In the genomic region with DNA sequence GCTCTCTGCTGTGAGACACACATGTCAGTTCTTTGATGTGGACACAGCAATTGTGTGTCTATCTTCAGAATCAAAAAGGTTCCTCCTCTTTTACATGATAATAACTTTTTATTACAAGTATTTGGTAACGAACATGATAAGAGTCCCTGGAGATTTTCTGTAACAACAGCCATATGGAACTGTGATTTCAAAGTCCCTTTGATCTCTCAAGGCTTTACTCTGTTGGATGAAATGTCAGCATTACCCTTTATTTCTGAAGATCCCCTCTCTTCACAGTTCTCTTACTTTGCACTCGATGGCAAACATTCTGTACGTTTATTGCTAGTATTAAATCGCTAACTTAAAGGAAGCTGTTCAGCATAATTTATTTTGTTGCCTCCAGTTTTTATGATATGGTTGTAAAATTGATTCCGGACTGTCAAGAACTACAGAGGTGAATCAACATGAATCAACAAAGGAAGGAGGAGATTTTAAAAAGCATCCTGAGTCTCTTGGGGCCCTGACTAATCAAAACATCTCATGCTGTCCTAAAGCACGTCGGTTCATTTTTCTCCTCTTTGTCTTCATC, we compare ENCODE assay signal across 23 mouse cellular contexts.
DNase-seq lines count a peak whose midpoint lies in the region; ATAC-seq and TF ChIP-seq lines count a peak whose summit lies in the region.
"Had no signal": no experiment of that assay in that cellular context is flagged by ENCODE, and none has a peak within 500 bp of the region (broad histone marks: within the 10 kb centered on the region; RNA-seq: fewer than 3 reads in every experiment).

No protein-coding gene starts in this region.

- H3K9ac ChIP-seq in forebrain, embryonic 15.5 days (replicated peaks): no peak overlapping the region
- H3K9ac ChIP-seq in forebrain, embryonic 13.5 days: no peak overlapping the region
- no peak overlapping the region for H3K9ac ChIP-seq in intestine, embryonic 14.5 days (ENCODE audit: low read length)
- H3K9ac ChIP-seq in intestine, postnatal 0 days (ENCODE audit: low read depth, low read length): no peak overlapping the region
- no peak overlapping the region for H3K9ac ChIP-seq in neural tube, embryonic 13.5 days
- no peak overlapping the region for H3K9ac ChIP-seq in neural tube, embryonic 15.5 days (replicated peaks)
- H3K9ac ChIP-seq: embryonic facial prominence, embryonic 15.5 days; limb, embryonic 12.5 days; liver, embryonic 12.5 days; stomach, embryonic 15.5 days had no signal

- 45% methylated on average over 7 of the region's 7 CpGs for WGBS in forebrain, embryonic 15.5 days
- WGBS in forebrain, embryonic 13.5 days: 51% methylated on average over 7 of the region's 7 CpGs
- WGBS in intestine, embryonic 14.5 days: 50% methylated on average over 7 of the region's 7 CpGs
- WGBS in intestine, postnatal 0 days: 29% methylated on average over 7 of the region's 7 CpGs
- 32% methylated on average over 7 of the region's 7 CpGs for WGBS in neural tube, embryonic 13.5 days
- WGBS in neural tube, embryonic 15.5 days: 26% methylated on average over 7 of the region's 7 CpGs

- H3K4me2 ChIP-seq in forebrain, embryonic 15.5 days (replicated peaks): no peak overlapping the region
- H3K4me2 ChIP-seq in forebrain, embryonic 13.5 days: no peak overlapping the region
- no peak overlapping the region for H3K4me2 ChIP-seq in intestine, embryonic 14.5 days (ENCODE audit: low read length)
- H3K4me2 ChIP-seq in intestine, postnatal 0 days (replicated peaks; ENCODE audit: low read depth): no peak overlapping the region
- H3K4me2 ChIP-seq in neural tube, embryonic 13.5 days: no peak overlapping the region
- no peak overlapping the region for H3K4me2 ChIP-seq in neural tube, embryonic 15.5 days
- H3K4me2 ChIP-seq: embryonic facial prominence, embryonic 15.5 days; limb, embryonic 12.5 days; liver, embryonic 12.5 days; stomach, embryonic 15.5 days had no signal

- no peak for DNase-seq in intestine, embryonic 14.5 days (ENCODE audit: low spot score)
- no peak for DNase-seq in left cerebral cortex, adult 8-10 months (ENCODE audit: low spot score in 2 of 2)
- no peak for DNase-seq in spleen, postnatal 14 days (ENCODE audit: low spot score in 2 of 2)
- DNase-seq: adrenal gland, postnatal 14 days; cerebellum, adult 11 months; kidney, postnatal 4 days; lung, adult 2 months; right cerebral cortex, postnatal 14 days; spleen, adult 18-20 months; thymus, adult 18-20 months had no signal

- no peak for ATAC-seq in forebrain, embryonic 15.5 days (replicated peaks)
- ATAC-seq in forebrain, embryonic 13.5 days: no peak
- ATAC-seq in intestine, embryonic 14.5 days (replicated peaks; ENCODE audit: low FRiP score, low TSS enrichment, low read depth): 0 out of 2 replicates have a peak, but pooled peaks have one; percentile 43
- ATAC-seq in intestine, postnatal 0 days: no peak
- no peak for ATAC-seq in neural tube, embryonic 13.5 days (ENCODE audit: low read depth)
- ATAC-seq in neural tube, embryonic 15.5 days (ENCODE audit: low FRiP score): no peak
- ATAC-seq: liver, embryonic 12.5 days had no signal

- peaks cover 11% of the 10 kb centered on the region for H3K4me1 ChIP-seq in forebrain, embryonic 15.5 days
- peaks cover 7% of the 10 kb centered on the region for H3K4me1 ChIP-seq in forebrain, embryonic 13.5 days
- H3K4me1 ChIP-seq in intestine, embryonic 14.5 days (replicated peaks; ENCODE audit: control insufficient read depth, insufficient read depth, low read length): no peaks in the 10 kb centered on the region
- no peaks in the 10 kb centered on the region for H3K4me1 ChIP-seq in intestine, postnatal 0 days (replicated peaks; ENCODE audit: control insufficient read depth, insufficient read depth, low read length)
- peaks cover 6% of the 10 kb centered on the region; the same call in 1 of the 2 replicates for H3K4me1 ChIP-seq in neural tube, embryonic 13.5 days (replicated peaks)
- 0 out of 2 replicates have a peak, but pooled peaks cover 10% of the 10 kb centered on the region for H3K4me1 ChIP-seq in neural tube, embryonic 15.5 days
- H3K4me1 ChIP-seq: embryonic facial prominence, embryonic 15.5 days; heart, embryonic 10.5 days; limb, embryonic 12.5 days; liver, embryonic 12.5 days; megakaryocyte, embryonic 14.5 days; stomach, embryonic 15.5 days had no signal

- H3K27me3 ChIP-seq in forebrain, embryonic 15.5 days: no peaks in the 10 kb centered on the region
- no peaks in the 10 kb centered on the region for H3K27me3 ChIP-seq in forebrain, embryonic 13.5 days
- no peaks in the 10 kb centered on the region for H3K27me3 ChIP-seq in intestine, embryonic 14.5 days (replicated peaks; ENCODE audit: control insufficient read depth, insufficient read depth, low read length)
- H3K27me3 ChIP-seq in intestine, postnatal 0 days (replicated peaks; ENCODE audit: control insufficient read depth, insufficient read depth, low read length): no peaks in the 10 kb centered on the region
- H3K27me3 ChIP-seq in neural tube, embryonic 13.5 days: no peaks in the 10 kb centered on the region
- H3K27me3 ChIP-seq in neural tube, embryonic 15.5 days (replicated peaks): no peaks in the 10 kb centered on the region
- H3K27me3 ChIP-seq: embryonic facial prominence, embryonic 15.5 days; limb, embryonic 12.5 days; liver, embryonic 12.5 days; megakaryocyte, embryonic 14.5 days; stomach, embryonic 15.5 days had no signal

- no peak overlapping the region for H3K4me3 ChIP-seq in forebrain, embryonic 15.5 days
- H3K4me3 ChIP-seq in forebrain, embryonic 13.5 days: no peak overlapping the region
- H3K4me3 ChIP-seq in intestine, embryonic 14.5 days (ENCODE audit: low read depth, low read length): no peak overlapping the region
- no peak overlapping the region for H3K4me3 ChIP-seq in intestine, postnatal 0 days (ENCODE audit: low read depth, low read length)
- H3K4me3 ChIP-seq in neural tube, embryonic 13.5 days: no peak overlapping the region
- no peak overlapping the region for H3K4me3 ChIP-seq in neural tube, embryonic 15.5 days (replicated peaks)
- H3K4me3 ChIP-seq: embryonic facial prominence, embryonic 15.5 days; heart, embryonic 10.5 days; limb, embryonic 12.5 days; liver, embryonic 12.5 days; megakaryocyte, embryonic 14.5 days; myocyte; stomach, embryonic 15.5 days had no signal

- TF ChIP-seq CTCF in intestine, postnatal 0 days (IDR thresholded peaks at IDR 0.05; ENCODE audit: low read depth): no peak

- H3K36me3 ChIP-seq in forebrain, embryonic 15.5 days: no peaks in the 10 kb centered on the region
- no peaks in the 10 kb centered on the region for H3K36me3 ChIP-seq in forebrain, embryonic 13.5 days (ENCODE audit: poor library complexity, severe bottlenecking)
- H3K36me3 ChIP-seq in intestine, embryonic 14.5 days (ENCODE audit: control insufficient read depth, insufficient read depth, low read length): no peaks in the 10 kb centered on the region
- H3K36me3 ChIP-seq in intestine, postnatal 0 days (ENCODE audit: control insufficient read depth, insufficient read depth): no peaks in the 10 kb centered on the region
- no peaks in the 10 kb centered on the region for H3K36me3 ChIP-seq in neural tube, embryonic 13.5 days
- H3K36me3 ChIP-seq in neural tube, embryonic 15.5 days: no peaks in the 10 kb centered on the region
- H3K36me3 ChIP-seq: embryonic facial prominence, embryonic 15.5 days; G1E; heart, embryonic 10.5 days; limb, embryonic 12.5 days; liver, embryonic 12.5 days; stomach, embryonic 15.5 days had no signal

- H3K27ac ChIP-seq in forebrain, embryonic 15.5 days (replicated peaks): peak overlapping the region; percentile 38
- no peak overlapping the region for H3K27ac ChIP-seq in forebrain, embryonic 13.5 days
- H3K27ac ChIP-seq in intestine, embryonic 14.5 days (ENCODE audit: low read depth): no peak overlapping the region
- H3K27ac ChIP-seq in intestine, postnatal 0 days (ENCODE audit: low read depth, low read length): no peak overlapping the region
- H3K27ac ChIP-seq in neural tube, embryonic 13.5 days (replicated peaks): peak overlapping the region; percentile 35; the same call in 1 of the 2 replicates
- H3K27ac ChIP-seq in neural tube, embryonic 15.5 days (replicated peaks): no peak overlapping the region
- H3K27ac ChIP-seq: embryonic facial prominence, embryonic 15.5 days; heart, embryonic 10.5 days; limb, embryonic 12.5 days; liver, embryonic 12.5 days; stomach, embryonic 15.5 days had no signal

- H3K9me3 ChIP-seq in forebrain, embryonic 15.5 days: no peaks in the 10 kb centered on the region
- H3K9me3 ChIP-seq in forebrain, embryonic 13.5 days (replicated peaks): no peaks in the 10 kb centered on the region
- H3K9me3 ChIP-seq in intestine, embryonic 14.5 days (ENCODE audit: control insufficient read depth, low read length): no peaks in the 10 kb centered on the region
- H3K9me3 ChIP-seq in intestine, postnatal 0 days (ENCODE audit: control insufficient read depth): no peaks in the 10 kb centered on the region
- H3K9me3 ChIP-seq in neural tube, embryonic 13.5 days: no peaks in the 10 kb centered on the region; the same call in 1 of the 2 replicates
- H3K9me3 ChIP-seq in neural tube, embryonic 15.5 days (replicated peaks): no peaks in the 10 kb centered on the region
- H3K9me3 ChIP-seq: embryonic facial prominence, embryonic 15.5 days; G1E; heart, embryonic 10.5 days; limb, embryonic 12.5 days; liver, embryonic 12.5 days; megakaryocyte, embryonic 14.5 days; stomach, embryonic 15.5 days had no signal

Comparison
In these comparisons a context has a peak if more than half of its experiments do, and no peak if none do; other contexts are left out.
1. H3K27ac ChIP-seq: peak in forebrain, embryonic 15.5 days (single experiment) and neural tube, embryonic 13.5 days (single experiment); none in forebrain, embryonic 13.5 days (single experiment), intestine, embryonic 14.5 days (single experiment), intestine, postnatal 0 days (single experiment) and neural tube, embryonic 15.5 days (single experiment).